Mouse (Mus musculus): ENCODE measurements around the gene Rab30.

The Rab30 gene

DNA sequence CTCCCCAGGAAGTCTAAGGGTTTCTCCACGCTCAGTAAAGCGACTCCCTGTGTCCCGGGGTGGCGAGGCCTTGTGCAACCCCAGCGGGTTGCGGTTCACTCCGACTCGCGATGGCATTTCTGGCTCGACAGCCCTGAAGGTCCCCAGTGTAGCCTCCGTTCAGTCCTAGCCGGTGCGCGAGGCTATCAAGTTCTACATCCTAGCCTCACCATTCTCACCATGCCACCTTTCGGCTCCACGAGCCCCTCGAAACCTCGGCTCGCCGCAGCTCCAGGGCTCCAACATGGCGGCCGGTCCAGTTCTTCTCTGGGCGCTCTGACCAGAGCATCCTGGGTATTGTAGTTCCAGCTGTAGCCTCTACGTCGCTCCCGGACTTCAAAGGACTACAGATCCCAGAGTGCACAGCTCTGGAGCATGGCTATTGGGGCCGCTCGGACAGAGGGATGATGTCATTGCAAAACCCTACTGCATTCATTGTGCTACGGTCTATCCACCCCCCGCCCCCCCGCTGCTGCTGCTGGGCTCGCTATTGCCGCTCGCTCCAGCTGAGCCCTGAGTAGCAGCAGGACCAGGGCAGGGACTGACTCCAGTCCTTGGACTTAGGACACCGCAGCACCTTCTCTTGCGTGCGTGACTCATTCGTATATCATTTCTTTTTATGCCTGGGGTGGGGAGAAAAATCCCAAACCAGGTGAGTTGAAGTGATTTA lies at the start of gene Rab30:
Gene Rab30 (plus strand): TSS at position 452 of the 709 bp plus-strand sequence.
- 1% methylated on average over 38 of the region's 38 CpGs for WGBS

DNA sequence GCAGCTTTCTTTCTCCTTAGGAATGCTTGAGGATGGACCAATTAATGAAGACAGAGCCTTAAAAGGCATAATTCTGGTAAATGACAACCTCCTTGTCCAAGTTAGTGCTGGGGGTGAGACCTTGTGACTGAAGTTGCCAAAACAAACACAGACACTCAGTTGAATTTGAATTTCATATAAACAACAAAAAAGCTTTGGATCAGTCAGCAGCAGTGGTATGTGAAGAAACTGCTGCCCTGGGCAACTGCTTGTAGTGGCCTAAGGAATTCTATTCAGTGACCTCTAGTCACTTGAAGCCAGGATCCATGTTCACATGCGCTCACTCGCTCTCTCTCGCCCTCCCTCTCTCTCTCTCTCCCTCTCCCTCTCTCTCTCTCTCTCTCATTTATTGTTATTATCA lies 45.0 kb upstream of the Rab30 start:
- WGBS = 89% methylated on average over 3 of the region's 3 CpGs

DNA sequence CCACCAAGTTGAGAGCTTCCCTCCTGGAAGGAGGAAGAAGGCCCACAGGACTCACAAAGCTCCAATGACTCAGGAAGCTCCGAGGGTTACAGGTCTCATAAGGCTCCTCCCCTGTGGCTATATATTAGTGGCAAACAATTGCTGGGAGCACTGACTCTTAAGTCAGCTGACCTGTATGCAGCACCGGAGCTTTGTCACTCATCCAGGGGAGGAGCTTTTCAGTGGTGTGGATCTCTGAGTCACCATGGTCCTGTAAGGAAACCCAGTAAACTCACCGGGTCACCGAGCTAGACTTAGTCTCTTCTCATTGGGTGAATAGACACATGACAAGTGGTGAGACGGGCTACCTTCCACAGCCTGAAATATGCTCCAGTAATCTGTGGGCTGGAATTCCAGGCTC lies 42.6 kb upstream of the Rab30 start:
- 79% methylated on average over 5 of the region's 5 CpGs for WGBS

DNA sequence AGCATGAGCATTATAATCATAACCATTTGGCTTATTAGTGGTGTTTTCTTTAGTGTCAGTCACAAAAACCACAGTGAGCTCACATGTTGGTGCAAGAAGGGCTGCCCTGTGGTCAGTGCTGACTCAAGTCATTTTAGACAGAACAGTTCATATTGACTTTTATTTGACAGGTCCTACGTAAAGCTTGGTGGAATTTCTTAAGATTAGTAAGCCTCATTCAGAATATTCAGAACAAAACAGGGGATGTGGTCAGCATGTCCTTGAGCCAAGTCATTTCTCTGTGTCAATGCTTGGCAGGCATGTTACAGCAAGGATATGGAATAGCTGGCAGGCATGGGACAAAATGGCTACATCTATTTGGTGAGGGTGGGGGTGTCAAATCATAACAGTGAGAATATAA lies 37.7 kb upstream of the Rab30 start:
- 86% methylated on average over 1 of the region's 1 CpGs for WGBS

DNA sequence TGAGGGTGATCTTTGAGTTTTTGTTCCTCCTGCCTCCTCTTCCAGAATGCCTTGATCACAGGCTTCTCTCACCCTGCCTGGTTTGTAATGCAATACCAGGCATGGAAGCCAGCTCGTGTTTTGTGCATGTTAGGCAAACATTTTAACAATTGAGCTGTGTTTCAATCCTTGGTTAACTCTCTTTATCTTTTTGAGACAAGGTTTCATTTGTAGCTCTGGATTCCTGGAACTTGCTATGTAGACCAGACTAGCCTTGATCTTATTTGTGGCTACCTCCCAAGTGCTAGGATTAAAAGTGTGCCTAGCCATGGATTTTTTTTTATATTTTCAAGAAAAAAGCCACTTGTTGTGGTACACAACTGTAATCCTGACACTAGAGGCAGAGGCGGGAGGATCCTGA lies 35.9 kb upstream of the Rab30 start:
- WGBS = 76% methylated on average over 2 of the region's 2 CpGs

DNA sequence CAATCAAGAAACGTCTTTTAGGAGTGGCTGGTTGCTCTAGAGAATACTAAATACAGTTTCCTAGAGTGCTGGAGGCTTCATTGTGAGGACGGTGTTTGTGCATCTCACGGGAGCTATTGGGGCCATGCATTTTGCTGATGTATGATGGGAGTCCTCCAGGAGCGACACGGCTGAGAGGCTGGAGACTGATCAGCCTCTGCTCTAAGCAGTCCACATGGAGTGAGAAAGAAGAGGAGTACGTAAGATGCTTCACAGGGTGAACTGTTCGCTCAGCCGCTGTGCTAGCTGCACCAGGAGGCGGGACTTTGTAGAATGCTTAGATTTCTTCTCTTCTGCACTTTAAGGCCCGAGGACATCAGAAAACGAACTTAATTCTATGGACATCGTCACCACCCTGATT lies 34.7 kb upstream of the Rab30 start:
- WGBS = 61% methylated on average over 12 of the region's 12 CpGs

DNA sequence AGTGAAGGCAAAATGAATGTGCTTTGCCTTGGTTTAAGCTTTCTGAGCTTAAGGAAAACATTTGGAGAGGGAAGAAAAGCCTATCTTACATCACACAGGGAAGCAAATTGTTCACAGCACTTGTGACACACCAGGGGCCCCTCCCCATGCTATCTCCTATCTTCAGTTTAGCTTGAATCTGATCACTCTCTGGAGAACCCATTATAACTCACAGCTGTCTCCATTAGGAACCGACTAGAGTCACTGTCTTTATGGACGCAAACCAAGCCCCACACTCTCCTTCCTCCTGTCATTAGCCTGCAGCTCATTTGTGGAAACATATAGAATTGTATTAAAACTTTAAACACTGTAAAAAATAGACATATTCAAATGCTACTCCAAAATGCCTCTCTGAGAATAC lies 31.8 kb upstream of the Rab30 start:
- WGBS = 61% methylated on average over 2 of the region's 2 CpGs

DNA sequence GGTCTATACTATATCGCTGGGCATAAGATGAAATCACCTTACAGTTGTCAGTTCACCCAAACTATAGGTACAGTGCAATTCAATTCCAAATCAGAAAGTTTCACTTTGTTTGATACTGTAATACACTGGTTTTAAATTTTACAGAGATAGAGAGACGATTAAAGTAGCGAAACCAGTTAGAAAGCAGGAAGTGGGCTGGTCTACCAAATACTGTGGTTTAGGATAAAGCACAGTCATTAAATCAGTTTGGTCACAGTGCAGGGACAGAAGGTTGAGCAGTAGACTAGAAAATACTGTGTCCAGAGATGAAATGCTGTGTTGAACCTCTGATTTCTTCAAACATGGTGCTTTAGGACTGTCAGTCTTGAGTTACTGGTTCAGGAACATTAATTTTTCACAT lies 29.8 kb upstream of the Rab30 start:
- 86% methylated on average over 3 of the region's 3 CpGs for WGBS

DNA sequence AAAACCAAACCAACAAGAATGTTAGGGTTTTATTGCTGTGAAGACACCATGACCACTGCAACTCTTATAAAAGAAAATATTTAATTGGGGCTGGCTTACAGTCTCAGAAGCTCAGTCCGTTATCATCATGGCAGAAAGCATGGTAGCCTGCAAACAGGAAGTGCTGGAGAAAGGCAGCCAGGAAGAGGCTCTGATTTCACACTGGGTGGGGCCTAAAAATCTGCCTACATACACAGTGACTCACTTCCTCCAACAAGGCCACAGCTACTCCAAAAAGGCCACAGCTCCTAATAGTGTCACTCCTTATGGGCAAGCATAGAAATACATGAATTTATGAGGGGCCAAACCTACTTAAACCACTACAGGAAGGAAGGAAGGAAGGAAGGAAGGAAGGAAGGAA lies 26.3 kb upstream of the Rab30 start:
- 94% methylated on average over 1 of the region's 1 CpGs for WGBS

DNA sequence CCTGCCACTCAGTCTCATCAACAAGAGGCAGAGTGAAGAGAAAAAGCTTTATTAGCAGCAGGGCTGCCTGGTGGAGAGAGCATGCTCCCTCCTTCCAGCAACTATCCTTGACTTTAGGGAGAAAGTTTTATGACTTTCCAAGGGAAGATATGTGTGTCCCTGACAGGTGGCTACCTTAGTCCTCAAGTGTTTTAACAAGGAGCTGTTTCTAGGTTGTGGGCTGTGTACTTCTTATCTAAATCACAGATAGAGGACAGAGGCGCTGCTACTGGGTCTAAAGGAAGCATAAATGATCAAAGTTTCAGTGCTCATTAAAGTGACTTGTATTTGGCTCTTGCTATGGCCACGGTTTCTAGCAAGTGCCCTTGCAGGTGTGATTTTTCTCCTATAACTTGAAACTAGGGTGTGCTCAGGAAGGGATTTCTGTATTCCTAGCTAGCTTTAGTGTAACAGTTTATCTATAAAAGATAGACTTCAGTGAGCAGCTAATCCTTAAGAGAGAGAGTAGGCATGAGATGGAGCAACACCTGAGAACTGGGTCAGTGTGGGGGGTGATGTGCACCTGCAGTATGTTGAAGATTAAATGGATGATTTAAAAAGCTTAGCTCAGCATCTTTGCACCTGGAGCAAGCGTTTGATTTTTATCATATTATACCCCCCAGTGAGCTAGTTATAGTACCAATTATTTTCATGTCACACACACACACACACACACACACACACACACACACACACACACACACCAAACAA lies 21.1 kb upstream of the Rab30 start:
- 74% methylated on average over 3 of the region's 3 CpGs for WGBS

DNA sequence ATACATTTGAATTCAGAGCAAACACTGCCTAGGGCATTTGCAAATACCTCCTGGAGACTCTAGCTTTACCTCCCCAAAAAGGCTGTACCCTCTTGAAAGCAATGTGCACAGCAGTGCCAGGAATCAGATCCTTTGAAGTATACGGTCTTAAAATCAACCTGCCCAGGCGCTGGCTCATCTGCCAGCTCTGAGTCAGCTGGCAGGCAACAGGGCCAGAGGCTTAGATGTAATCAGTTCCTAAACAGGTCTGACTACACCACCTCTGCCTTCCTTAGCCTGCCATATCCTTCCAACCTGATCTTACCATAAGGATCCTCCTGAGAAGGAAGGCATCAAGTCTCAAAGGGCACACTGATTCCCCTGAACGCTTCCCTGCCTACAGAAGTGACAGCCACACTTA lies 17.7 kb upstream of the Rab30 start:
- 35% methylated on average over 3 of the region's 3 CpGs for WGBS

DNA sequence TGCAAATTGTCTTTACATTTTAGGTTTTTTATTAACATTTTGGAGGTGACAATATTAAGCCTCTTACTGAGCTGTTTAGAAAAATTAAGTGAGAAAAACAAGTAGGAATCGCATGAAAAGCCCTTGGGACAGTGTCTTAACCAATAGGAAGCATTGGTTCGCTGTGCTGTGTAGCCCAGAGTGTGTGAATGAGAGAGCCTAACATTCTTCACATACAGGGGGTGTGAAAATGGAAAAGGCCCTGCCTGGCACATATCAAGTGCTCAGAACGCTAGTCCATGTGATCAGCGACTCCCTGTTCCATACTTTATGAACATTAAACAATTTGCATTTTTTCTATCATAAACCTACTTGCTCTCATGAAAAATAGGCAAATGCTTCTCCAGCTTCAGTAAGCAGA lies 17.1 kb upstream of the Rab30 start:
- 78% methylated on average over 4 of the region's 4 CpGs for WGBS

DNA sequence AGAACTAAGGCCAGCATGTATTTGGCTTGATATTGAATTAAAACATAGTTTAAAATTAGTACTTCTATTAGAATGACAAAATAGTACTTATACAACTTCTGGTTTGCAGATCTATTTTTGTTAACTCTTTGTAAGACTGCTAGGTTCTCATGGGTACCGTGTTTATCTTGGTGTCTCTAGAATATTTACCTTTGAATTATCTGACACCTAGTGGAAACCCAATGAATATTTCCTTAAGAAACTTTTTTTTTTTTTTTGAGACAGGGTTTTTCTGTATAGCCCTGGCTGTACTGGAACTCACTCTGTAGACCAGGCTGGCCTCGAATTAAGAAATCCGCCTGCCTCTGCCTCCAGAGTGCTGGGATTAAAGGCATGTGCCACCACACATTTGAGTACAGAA lies 11.8 kb upstream of the Rab30 start:
- WGBS = 56% methylated on average over 3 of the region's 3 CpGs

DNA sequence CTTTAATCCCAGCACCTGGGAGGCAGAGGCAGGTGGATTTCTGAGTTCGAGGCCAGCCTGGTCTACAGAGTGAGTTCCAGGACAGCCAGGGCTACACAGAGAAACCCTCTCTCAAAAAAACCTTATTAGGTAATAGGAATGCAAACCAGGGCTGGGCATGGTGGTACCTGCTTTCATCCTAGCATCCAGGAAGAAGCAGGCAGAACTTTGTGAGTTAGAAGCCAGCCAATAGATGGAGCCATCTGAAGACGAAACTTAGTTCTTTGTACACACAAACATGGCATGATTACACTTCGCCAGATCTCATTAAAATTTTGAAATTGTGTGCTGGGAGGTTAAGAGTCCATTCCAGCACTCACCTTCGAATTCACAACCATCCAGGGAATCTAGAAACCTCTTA lies 10.9 kb upstream of the Rab30 start:
- WGBS = 51% methylated on average over 4 of the region's 4 CpGs

DNA sequence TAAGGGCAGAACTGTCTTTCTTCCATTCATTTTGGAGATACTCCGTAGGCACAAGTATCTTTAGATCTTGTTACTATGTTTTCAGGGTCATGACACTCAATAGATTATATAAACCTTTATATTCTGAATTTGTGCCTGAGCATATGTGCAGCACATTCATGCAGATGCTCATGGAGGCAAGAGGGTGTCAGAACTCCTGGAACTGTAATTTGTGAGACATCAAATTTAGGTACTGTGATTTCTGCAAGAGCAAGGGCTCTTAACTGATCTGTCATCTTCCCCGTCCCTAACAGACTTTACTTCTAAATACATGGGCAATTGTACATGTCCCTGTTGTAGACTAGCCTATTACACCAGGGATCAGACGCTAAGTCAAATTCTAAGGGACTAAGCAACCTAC lies 10.4 kb upstream of the Rab30 start:
- WGBS = 28% methylated on average over 3 of the region's 3 CpGs

DNA sequence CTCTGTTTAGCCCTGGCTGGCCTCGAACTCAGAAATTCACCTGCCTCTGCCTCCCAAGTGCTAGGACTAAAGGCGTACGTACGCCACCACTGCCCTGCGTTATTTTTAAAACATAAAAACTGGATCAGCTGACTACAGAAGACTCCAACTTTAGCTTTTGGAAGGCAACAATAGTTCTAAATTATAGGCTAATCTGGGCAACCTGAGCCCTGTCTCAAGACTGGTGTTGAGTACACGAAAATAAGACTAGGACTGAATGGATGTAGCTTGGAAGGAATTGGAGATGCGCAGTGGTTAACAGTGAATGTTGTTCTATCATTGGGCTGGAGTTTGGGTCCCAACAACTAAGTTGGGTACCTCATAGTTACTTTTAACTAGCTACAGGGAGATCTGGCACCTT lies 9.3 kb upstream of the Rab30 start:
- 73% methylated on average over 7 of the region's 7 CpGs for WGBS

DNA sequence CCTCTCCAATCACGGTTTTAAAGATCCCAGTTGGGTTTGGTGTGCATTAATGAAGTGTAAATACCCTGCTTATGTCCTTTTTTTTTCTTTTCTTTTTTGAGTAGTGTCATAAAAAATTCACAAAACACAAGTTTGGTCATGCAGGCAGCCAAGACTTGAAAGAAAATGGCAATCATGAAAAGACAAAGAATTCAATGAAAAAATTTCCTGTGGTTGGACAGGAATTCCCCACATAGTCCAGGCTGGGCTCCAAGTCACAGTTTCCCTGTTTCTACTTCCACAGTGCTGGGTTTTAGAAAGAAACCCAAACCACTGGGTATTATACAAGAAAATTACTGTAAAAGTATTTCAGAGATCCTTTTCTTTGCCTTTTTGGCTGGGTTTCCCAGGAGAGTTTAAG lies 3.8 kb upstream of the Rab30 start:
- 39% methylated on average over 1 of the region's 1 CpGs for WGBS

DNA sequence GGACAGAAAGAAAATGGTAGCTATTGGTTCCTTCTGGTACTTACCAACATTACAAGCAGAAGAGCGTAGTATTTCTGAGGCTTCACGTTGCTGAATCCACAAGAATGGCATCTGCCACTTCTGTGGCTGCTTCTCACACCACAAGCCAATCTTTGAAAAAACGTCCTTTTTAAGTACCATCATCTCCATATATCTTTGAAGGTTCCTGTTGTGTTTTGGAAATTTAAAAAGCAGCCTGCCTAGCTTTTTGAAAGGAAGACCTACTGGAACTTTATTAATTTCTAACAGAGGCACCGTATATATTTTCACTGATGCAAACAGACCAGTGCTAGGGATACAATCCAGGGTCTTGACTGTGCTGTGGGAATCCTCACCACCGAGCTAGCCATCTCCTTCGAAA lies 1.4 kb upstream of the Rab30 start:
- 24% methylated on average over 6 of the region's 6 CpGs for WGBS

DNA sequence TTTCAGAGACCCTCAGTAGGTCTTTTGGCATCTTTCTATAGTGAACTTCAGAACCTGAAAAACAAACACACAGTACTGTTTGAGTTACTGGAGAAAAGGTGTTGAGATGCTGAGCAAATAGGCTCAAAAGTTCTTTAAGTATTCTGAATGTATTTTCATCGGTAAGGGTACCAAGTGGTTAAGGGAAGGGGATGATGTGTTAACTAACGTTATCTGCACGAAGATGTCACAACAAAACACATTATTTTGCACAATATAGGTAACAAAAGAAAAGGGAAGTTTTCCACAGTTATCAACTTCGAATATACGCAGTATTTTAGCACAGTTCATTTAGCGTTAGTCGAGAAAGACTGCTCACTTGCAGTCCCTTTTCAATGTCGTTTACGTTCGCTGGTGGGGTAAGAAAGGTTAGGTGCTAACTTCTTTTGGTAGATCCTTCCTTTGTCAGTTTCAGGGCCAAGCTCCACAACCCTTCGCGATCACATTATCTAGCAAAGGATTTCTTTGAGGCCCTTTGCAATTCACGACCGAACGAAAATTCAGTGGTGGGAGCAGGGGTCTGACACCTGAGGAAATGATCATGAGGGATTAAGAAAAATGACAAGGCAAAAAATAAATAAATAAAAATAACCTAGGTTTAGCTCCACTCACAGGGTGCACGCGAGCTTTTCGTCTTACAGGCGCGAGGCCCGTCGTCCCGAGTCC lies 840 bp upstream of the Rab30 start:
- WGBS = under 1% methylated on average over 23 of the region's 23 CpGs

DNA sequence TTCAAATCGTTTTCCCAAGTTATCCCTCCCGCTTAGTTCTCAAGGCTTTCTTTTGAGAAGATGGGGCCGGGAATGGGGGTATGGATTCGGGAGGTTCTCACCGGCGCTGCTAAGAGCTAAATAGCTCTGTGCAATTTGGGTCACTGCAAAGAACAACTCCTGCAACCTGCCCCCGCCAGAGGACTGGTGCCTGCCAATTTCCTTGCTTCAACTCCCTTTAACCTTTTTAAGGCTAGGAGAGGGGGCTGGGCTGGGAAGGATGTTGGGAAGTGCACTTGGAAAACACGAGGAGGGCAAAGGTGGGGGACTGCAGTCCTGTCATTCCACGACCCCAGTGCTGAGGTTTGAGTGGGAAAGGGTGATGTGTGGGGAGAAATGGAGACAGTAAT lies 452 bp downstream of the Rab30 start:
- WGBS = 0% methylated on average over 9 of the region's 9 CpGs

DNA sequence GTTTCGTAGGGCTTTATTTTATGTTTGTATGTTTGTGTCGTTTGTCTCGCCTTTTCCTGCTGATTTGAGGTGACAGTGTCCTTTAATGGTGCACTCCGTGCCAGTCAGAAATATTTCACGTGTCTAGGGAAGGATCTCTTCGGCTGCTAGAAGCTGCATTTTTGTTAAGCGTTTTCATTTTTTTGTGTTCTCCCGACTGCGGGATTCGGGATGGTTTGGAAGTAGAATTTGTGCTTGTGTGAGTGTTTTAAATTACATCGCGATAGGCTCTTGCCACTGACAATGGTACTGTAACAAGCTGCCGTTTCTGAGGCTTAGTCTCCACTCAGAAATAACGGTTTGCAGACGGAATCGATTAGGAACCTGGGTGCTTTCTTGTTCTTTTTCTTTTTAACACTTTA lies 938 bp downstream of the Rab30 start:
- WGBS = under 1% methylated on average over 16 of the region's 16 CpGs

DNA sequence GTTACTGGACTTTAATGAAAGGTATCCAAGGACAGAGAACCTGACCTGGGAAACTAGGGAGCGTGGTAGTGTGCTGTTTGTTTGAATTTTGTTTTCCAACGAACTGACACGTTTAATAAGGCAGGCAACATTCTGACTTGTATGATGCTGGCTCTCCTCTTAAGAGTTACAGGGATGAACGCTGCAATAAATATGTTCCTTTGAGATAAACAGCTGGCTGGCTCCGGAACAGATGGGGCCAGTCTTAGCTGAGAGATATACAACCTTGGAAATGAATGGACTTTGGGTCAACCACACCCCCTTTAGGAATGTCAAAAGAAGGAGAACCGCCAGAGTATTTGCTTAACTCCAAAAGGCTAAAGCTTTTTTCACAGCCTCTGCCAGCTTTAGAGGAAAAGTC lies 1.4 kb downstream of the Rab30 start:
- 2% methylated on average over 6 of the region's 6 CpGs for WGBS

DNA sequence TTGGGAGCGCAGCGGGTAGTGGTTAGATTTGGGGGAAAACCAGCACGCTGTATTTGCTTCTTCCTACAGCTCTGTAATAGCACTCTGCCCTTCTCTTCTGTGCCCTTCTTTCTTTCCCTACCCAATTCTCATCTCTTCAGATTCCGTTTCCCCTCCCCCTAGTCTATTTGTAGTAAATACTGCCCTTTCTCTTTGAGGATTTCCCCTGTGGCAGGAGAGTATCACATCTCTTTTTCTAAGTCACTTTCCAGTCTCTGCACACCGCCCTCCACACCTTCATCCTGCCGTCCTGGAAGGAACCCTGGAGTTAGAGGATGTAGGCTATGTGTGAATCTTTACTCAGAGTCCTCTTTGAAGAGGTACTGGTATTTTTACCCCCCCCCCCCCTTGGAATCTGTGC lies 1.9 kb downstream of the Rab30 start:
- 26% methylated on average over 6 of the region's 6 CpGs for WGBS
